Mouse (Mus musculus) neural tube, embryonic 13.5 days (tissue): ENCODE results near the gene Nkx2-2. TPM values are rescaled to one million over a fixed set of nuclear protein-coding genes. Genes with fewer than 3 reads are reported as not detected.

Experiments used
- ATAC-seq: fragments of 200-750 bp; cut with Nextera tagmentation; 2 replicates; pipeline ENCODE4 v1.8.0; 2017; ENCODE audit warnings: low read depth, mild to moderate bottlenecking, moderate TSS enrichment, moderate library complexity
- H3K27ac ChIP-seq: fragments of 300-500 bp; sonication (generic); replicated peaks from 2 replicates; pipeline ENCODE4 v1.5.1; 2015; ENCODE audit warnings: moderate library complexity, mild to moderate bottlenecking, inconsistent platforms
- H3K27me3 ChIP-seq: fragments of 300-500 bp; sonication (generic); 2 replicates; pipeline ENCODE4 v1.6.1; 2015; ENCODE audit warnings: mild to moderate bottlenecking, inconsistent platforms
- H3K36me3 ChIP-seq: fragments of 300-500 bp; sonication (generic); 2 replicates; pipeline ENCODE4 v1.6.1; 2015; ENCODE audit warnings: mild to moderate bottlenecking, inconsistent platforms
- H3K4me1 ChIP-seq: fragments of 300-500 bp; sonication (generic); replicated peaks from 2 replicates; pipeline ENCODE4 v1.6.1; 2015; ENCODE audit warnings: inconsistent platforms
- H3K4me2 ChIP-seq: fragments of 300-500 bp; sonication (generic); 2 replicates; pipeline ENCODE4 v1.6.1; 2015; ENCODE audit warnings: inconsistent platforms, mild to moderate bottlenecking, moderate library complexity
- H3K4me3 ChIP-seq: fragments of 300-500 bp; sonication (generic); 2 replicates; pipeline ENCODE4 v1.5.1; 2015; ENCODE audit warnings: mild to moderate bottlenecking, inconsistent platforms
- H3K9ac ChIP-seq: fragments of 300-500 bp; sonication (generic); 2 replicates; pipeline ENCODE4 v1.6.1; 2015; ENCODE audit warnings: moderate library complexity, mild to moderate bottlenecking, inconsistent platforms
- H3K9me3 ChIP-seq: fragments of 300-500 bp; sonication (generic); 2 replicates; pipeline ENCODE4 v1.6.1; 2016; ENCODE audit warnings: inconsistent platforms
- WGBS: fragments of 180-500 bp; shearing (Covaris S2); methylation state at CpG from one replicate; pipeline ENCODE4 v1.1.7; 2015; 5-methylcytosine and 5-hydroxymethylcytosine counted together
- polyA plus RNA-seq: library from polyadenylated mRNA; unstranded; fragments of >200 nt; fragmentation: Nextera tagmentation; extraction: Ambion mirVana; gene quantifications from 2 replicates; pipeline ENCODE4 v1.2.1, GENCODE M21; 2015

Nkx2-2 gene
- polyA plus RNA-seq = 2.5 and 4.5 TPM in 2 replicates

DNA sequence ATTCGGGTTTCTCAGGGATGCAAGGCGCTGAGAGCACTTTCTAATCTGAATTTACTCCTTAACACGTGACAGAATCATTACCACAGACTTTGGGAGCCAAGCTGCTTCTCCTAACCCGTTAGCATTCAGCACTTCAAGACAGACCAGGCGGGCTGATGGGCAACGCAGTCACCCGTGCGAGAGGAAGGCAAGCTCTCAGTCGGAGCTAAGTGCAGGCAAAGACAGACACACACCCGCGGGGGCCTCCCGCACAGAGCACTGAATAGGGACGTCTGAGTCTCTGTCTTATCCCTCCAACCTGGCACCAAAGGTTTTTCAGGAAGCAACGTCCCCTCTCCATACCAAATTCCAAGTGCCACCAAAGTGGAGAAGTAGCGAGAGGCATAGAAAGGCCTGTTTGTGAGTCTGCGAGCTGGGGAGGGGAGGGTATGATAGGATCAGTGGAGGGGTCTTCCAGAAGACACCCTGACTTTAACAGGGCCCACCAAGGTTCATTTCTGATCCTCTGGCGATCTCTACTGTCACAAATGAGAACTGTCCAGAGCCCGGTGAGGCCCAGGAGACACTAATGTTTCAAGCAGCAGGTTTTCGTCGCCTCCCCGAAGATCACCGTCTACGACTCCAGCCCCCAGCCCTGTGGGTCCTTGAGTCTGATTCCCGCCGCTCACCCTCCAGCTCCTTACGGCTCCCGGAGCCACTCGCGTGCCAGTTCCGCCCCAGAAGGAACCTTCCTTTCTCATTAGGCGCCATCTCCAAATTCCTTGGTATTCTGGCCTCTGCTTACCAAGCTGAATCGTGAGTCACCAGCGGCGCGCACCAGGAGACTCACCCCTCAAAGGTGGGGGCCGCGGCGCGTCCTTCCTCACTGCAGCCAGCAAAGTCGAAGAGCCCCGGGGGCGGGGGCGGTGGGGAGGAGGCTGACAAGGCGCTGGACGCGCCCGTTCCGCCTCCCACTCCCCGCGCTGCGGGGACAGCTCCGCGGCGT lies at the start of gene Nkx2-2:
TSS of gene Nkx2-2 (minus strand) at position 973 of the 985 bp plus-strand sequence.
- Histone ChIP-seq H3K9me3 (no peaks in the 10 kb centered on the region), H3K9ac (peak within 1 kb of the TSS; percentile 54), H3K4me3 (peak within 1 kb of the TSS; percentile 36), H3K27me3 (peaks cover 96% of the 10 kb centered on the region), H3K4me2 (peak within 1 kb of the TSS; percentile 57), H3K27ac (peak within 1 kb of the TSS; percentile 33; the same call in 1 of the 2 replicates), H3K4me1 (peaks cover 33% of the 10 kb centered on the region), H3K36me3 (no peaks in the 10 kb centered on the region)
- WGBS = under 1% methylated on average over 47 of the region's 54 CpGs
- ATAC-seq = 0 out of 2 replicates have a peak, but pooled peaks have one; percentile 15

GRCm38 (mm10) chr2:147235707-147236290 lies 41.8 kb upstream of the Nkx2-2 start:
- Histone ChIP-seq H3K4me1 (no peaks in the 10 kb centered on the region), H3K4me3 (no peak overlapping the region)

DNA sequence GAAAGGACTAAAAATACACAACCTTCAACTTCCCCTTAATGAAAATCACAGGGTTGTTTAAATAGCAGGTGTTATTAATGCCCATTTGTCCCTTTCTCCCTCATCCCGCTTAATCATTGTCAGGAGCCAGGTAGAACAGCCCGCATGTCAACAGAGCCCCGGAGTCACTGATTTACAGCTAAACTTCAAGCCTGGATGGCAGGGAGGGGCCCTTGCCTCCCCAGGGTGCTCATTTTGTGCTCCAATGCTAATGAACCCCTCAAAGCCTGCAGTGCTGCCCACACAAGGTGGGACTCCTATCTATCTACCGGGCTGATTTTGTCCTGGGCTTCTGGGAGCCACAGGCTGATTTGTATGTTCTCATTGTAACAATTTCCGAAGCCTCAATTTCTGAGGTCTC lies 37.1 kb upstream of the Nkx2-2 start:
- 56% methylated on average over 5 of the region's 5 CpGs for WGBS
- no peaks in the 10 kb centered on the region for H3K27me3 ChIP-seq
- no peak for ATAC-seq

More at GRCm38 (mm10) chr2:147235707-147236290, 41.8 kb upstream of the Nkx2-2 start:
- Histone ChIP-seq H3K9me3 (no peaks in the 10 kb centered on the region), H3K27me3 (no peaks in the 10 kb centered on the region), H3K36me3 (no peaks in the 10 kb centered on the region), H3K27ac (no peak overlapping the region), H3K4me2 (peak overlapping the region; percentile 27), H3K9ac (no peak overlapping the region)
- WGBS = 37% methylated on average over 25 of the region's 25 CpGs
- ATAC-seq = no peak

DNA sequence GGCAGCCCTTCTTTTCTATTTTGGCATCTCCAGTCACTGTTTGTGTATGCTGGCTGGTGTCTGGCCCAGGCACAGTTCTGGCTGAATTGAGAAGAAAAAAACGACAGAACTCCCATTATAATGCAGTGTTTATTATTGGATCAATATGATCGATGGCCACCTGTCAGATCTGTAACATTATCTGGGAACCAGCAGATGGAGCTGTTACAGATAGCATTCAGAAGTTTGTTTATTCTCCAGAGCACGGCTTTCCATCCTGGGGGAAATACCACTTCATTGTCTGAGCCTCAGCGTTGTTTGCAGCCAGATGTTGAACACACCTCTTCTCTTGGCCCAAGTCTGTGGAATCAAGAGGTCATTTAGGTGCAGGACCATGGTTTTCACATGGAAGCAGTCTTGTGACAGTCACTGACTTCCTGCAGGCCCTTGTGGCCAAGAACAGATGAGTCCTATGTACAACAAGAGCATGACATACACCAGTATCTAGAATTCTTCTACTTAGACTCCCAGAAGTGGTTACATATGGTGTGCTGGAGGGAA lies 11.1 kb upstream of the Nkx2-2 start:
- no peaks in the 10 kb centered on the region for H3K36me3 ChIP-seq
- 34% methylated on average over 4 of the region's 4 CpGs for WGBS
- H3K27me3 ChIP-seq = peaks cover 37% of the 10 kb centered on the region
- H3K9me3 ChIP-seq = no peaks in the 10 kb centered on the region
- no peak overlapping the region for H3K4me2 ChIP-seq
- H3K4me1 ChIP-seq = no peaks in the 10 kb centered on the region
- H3K9ac ChIP-seq = no peak overlapping the region
- no peak overlapping the region for H3K27ac ChIP-seq
- H3K4me3 ChIP-seq = no peak overlapping the region
- ATAC-seq = no peak

More for the DNA sequence above, 37.1 kb upstream of the Nkx2-2 start:
- Histone ChIP-seq H3K4me1 (no peaks in the 10 kb centered on the region), H3K9me3 (no peaks in the 10 kb centered on the region), H3K36me3 (no peaks in the 10 kb centered on the region), H3K4me2 (no peak overlapping the region), H3K4me3 (no peak overlapping the region), H3K9ac (no peak overlapping the region), H3K27ac (no peak overlapping the region)

DNA sequence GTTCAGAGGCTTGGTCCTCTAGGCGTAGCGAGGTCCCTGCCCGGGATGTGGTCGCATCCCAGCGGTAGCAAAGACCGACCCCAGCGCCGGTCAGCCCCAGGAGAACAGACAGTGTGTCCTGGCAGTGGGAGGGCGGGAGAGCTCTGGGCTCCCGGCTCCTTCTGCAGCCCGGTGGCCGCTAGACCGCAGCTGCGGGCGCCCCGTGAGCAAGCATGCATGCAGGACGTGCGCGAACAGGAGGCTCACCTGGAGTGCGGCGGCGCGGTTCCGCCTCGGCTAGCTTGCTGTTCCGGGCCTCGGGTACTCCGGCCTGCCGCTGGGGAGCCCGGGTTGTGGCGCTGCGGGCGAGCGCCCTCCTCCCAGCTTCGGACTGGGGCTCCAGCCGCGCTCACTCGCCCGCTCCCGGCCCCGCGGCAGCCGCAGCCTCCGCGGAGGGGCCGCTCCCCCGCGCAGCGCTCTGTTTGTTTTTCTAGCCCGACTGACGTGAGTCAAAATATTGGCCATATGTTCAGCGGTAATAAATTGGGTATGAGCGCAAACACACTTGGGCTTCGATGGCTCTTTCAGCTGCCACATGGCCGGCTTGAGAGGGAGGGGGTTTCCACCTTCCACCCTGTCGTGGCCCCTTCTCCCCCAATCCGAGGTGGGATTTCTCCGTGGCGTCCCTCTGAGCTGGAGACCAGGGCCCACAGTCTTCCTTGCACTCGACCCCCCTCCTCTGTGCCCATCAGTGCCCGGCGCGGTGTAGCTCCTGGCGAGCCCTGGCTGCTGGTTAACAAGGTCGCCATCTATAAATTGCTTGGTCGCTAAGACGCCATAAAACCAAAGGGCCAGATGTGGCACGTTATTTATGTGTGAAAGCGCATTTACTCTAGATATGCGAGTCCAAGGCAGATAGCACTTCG lies 920 bp upstream of the Nkx2-2 start:
- peak; percentile 55 for ATAC-seq

DNA sequence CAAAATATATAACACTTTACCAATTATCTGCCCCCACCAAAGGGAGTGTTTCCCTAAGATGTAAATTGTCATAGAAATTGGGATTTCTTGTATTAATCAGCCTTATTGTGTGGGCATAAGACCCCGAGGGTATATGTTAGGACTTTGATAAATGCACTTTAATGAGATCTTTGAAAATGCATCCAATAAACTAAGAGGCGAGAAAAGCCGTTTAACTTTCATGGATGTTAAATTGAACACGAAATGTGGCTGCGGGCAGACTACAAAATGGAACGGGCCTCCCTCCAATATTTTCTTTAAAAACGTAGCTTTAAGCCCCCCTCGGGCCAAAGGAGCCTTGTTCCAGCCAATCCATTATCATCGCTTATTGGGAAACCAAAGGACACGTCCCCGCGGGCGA lies 1.3 kb downstream of the Nkx2-2 start:
- no peaks in the 10 kb centered on the region for H3K9me3 ChIP-seq
- H3K36me3 ChIP-seq = no peaks in the 10 kb centered on the region
- H3K4me3 ChIP-seq = peak overlapping the region; percentile 36
- peaks cover 39% of the 10 kb centered on the region for H3K4me1 ChIP-seq
- H3K9ac ChIP-seq = no peak overlapping the region
- H3K27me3 ChIP-seq = peaks cover 96% of the 10 kb centered on the region
- 0 out of 2 replicates have a peak overlapping the region, but pooled peaks have one; percentile 57 for H3K4me2 ChIP-seq
- no peak for ATAC-seq
- H3K27ac ChIP-seq = no peak overlapping the region
- 1% methylated on average over 13 of the region's 13 CpGs for WGBS

More for the DNA sequence above, 920 bp upstream of the Nkx2-2 start:
- Histone ChIP-seq H3K4me3 (peak overlapping the region; percentile 36), H3K9me3 (no peaks in the 10 kb centered on the region), H3K36me3 (no peaks in the 10 kb centered on the region), H3K27ac (no peak overlapping the region), H3K9ac (peak overlapping the region; percentile 54), H3K4me2 (peak overlapping the region; percentile 57), H3K27me3 (peaks cover 95% of the 10 kb centered on the region), H3K4me1 (peaks cover 23% of the 10 kb centered on the region)
- WGBS = under 1% methylated on average over 64 of the region's 71 CpGs

DNA sequence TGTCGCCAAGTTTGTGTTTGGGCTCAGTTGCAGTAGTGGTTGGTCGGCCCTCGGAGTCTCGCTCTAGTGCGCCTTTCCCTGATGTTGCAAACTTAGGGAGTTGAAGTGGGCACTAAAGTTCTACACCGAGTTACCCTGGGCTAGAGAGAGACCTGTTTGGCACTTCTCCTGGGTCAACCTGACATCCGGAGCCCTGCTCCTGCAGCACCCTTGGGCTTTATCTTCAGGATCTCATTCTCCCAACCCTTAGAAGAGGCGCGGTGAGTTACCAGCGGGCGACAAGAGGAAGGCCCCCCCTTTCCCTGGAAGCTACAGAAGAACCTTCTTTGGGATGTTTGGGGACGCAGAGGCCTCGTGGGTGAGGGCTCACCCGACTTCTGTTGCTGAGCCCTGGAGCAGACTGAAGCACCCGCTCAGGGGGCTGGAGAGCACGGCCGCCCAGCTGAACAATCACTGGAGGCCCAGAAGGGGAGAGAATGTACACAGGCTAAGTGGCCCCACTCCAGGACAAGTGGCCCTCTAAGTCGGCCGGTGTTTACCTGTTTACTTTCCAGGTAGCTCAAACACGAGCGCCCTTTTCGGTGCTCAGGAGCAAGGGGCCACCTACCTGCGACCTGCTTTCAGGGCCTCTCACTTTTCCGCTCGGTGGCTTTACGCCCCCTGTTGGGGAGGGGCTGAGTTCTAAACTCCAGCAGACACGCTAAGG lies 3.6 kb downstream of the Nkx2-2 start:
- ATAC-seq = no peak
- Histone ChIP-seq H3K9me3 (no peaks in the 10 kb centered on the region), H3K27ac (no peak overlapping the region), H3K4me1 (peaks cover 49% of the 10 kb centered on the region), H3K27me3 (peaks cover 98% of the 10 kb centered on the region), H3K36me3 (no peaks in the 10 kb centered on the region), H3K9ac (no peak overlapping the region), H3K4me2 (peak overlapping the region; percentile 13), H3K4me3 (peak overlapping the region; percentile 1; the same call in 1 of the 2 replicates)
- 1% methylated on average over 27 of the region's 27 CpGs for WGBS

- peak overlapping the region; percentile 13 for H3K4me2 ChIP-seq
- no peak overlapping the region for H3K4me3 ChIP-seq
- H3K36me3 ChIP-seq = no peaks in the 10 kb centered on the region
- H3K9me3 ChIP-seq = no peaks in the 10 kb centered on the region
- H3K27ac ChIP-seq = no peak overlapping the region
- H3K4me1 ChIP-seq = peaks cover 44% of the 10 kb centered on the region
- H3K27me3 ChIP-seq = peaks cover 96% of the 10 kb centered on the region
- H3K9ac ChIP-seq = no peak overlapping the region
- under 1% methylated on average over 28 of the region's 28 CpGs for WGBS
- ATAC-seq = no peak
Observed at GRCm38 (mm10) chr2:147189546-147190315, 4.3 kb downstream of the Nkx2-2 start.

DNA sequence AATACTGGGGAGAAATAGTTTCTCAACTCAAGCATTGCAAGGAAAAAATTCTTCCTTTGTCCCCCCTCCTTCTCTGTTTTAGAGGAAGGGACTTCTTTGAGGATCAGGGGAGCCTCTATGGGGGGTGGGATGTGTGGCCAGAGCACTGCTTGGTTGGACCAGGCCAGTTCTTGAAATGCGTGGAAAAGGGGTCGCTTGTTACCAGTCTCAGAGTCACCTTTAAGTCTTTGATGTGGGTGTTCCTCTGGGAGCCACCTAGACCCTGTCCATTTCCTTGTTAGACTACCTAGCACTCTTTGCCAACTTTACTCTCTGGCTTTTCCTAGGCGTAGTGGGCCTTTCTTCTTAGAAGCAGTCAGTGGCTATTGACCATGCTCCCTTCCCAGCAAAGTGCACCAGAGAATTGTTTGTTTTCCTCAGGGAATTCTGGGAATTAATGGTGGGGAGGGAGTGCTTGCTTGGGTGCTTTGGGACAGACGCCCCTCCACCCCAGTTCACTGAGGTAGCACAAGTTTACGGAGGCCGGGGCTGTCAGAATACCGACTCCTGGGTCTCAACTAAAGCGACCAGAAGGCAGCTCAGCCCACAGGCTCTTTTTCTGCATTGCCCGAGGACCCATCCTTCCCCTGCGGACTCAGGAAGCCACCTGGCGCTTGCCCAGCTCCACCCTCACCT lies 5.0 kb downstream of the Nkx2-2 start:
- Histone ChIP-seq H3K36me3 (no peaks in the 10 kb centered on the region), H3K4me3 (no peak overlapping the region), H3K27me3 (peaks cover 96% of the 10 kb centered on the region), H3K9me3 (no peaks in the 10 kb centered on the region), H3K4me2 (peak overlapping the region; percentile 4), H3K27ac (no peak overlapping the region), H3K4me1 (peaks cover 42% of the 10 kb centered on the region), H3K9ac (no peak overlapping the region)
- ATAC-seq = no peak
- 3% methylated on average over 11 of the region's 11 CpGs for WGBS
